Mouse (Mus musculus) lung, adult 18-20 months (tissue): ENCODE data around the gene Slc41a1.

Experiments used
- DNase-seq, 2 experiments: peaks; one replicate each; pipeline ENCODE4 v3.0.0; 2022; ENCODE audit warnings: mixed read lengths in 2 of 2

Slc41a1 gene

DNA sequence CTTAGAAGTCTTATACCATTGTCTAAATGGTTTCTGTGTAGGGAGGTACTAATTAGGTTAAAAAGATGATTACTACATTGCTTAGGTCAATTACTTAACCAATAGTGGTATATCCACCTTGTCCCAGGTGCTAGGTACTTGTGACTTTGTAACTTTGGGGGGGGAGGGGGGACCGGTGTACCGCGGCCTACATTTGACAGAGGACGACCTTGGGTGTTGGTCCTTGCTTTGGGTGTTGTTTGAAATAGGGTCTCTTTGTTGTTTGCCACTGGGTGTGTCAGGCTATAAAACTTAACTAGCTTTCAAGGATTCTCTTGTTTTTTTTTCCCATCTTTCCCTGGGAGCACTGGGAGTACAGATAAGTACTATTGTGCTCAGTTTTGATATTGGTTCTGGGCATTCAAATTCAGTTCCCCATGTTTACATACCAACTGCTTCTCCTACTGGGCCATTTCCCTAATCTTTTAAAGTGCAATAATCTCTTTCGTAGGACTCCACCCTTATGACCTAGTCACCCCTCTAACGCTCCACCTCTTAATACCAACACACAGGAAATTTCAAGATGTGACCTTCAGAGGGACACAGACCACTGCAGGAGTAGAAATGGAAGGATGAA is 62.9 kb downstream of the Slc41a1 start:
- no peak for DNase-seq

- no peak for DNase-seq
These were observed 64.1 kb downstream of the Slc41a1 start for GRCm38 (mm10) chr1:131891436-131891835.
